Mouse (Mus musculus) gastrocnemius, postnatal 4 days (tissue): ENCODE data around the gene Mief1. TPM values are rescaled to one million over a fixed set of nuclear protein-coding genes. Genes with fewer than 3 reads are reported as not detected.
A peak's percentile ranks its signal among the peaks of the same experiment; 100 is the strongest.

Experiments
- DNase-seq, 2 experiments: peaks; one replicate each; pipeline ENCODE4 v3.0.0; 2021 to 2022; ENCODE audit warnings: low spot score in 2 of 2, mixed read lengths in 2 of 2
- total RNA-seq, 2 experiments: library from RNA; stranded (reverse); gene quantifications; 2 replicates each; pipeline ENCODE4 v1.2.3; 2021

The Mief1 gene
- total RNA-seq, 2 experiments from 2014 or later = 28.7 to 33.5 TPM

DNA sequence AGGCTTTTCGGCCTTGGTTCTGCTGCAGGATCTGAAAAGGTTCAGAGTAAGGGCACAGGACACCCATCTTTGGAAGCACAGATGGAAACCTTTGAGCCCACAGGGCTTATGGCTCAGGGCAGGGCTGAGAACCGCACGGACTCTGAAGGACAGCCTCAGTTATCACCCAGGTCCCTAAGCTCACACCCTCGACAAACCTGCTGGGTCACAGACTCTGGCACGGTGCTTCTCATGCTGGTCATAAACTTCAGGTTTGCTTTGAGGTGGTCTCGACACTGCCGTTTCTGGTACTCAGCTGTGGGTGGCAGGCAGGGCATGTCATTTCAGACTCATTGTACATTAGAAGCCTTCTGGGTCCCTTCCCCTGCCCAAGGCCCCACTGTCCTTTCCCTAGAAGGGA is 27.3 kb downstream of the Mief1 start:
- no peak for DNase-seq

DNA sequence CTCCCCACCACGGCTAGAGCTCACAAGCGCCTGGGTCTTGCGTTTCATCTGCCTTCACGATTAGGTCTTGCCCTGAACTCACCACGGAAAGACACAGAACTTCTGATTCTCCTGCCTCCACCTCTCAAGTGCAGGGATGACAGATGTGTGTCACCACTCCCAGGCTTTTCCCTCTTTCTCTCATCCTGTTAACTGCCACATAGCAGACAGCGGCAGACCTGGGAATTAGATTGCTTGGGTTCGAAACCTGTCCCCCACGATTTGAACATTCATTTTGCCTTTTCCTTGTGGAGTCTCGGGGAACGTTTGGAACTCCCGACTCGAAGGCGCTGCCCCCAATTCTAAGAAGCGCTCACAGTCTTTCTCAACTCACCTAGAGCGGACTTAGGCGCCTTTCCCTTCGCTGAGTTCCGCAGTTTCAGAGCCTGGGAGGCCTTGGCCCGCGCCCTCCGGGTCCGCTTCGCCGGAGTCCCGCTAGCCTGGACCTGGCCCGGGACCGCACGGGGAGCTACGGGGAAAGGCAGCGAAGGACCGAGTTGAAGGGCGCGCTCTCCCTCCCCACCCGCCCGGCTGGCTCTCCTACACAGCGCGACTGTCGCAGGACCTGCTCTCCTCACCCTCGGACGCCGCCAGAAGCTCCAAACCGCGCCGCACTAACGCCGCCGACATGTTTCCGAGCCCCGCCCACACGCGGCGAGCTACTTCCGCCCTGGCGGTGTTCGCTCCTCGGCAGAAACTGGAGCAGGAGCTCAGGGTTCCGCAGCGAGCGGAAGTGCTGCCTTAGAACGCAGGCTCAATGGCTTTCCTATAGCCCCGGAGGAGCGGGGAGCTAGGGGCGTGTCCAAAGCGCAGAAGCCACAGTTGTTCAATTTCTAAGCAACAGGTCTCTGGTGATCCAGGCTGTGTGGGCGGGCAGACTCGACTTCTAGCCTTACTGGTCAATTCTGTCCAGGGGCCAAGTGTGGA is 30.1 kb downstream of the Mief1 start, which contains the start of gene Rps19bp1:
Gene Rps19bp1 (minus strand): TSS at position 706 of the 966 bp plus-strand sequence.
- DNase-seq = peak; percentile 73 to 89

- peak; percentile 45 to 67 for DNase-seq
Observed at GRCm38 (mm10) chr15:80266281-80266680, 32.5 kb downstream of the Mief1 start.

DNA sequence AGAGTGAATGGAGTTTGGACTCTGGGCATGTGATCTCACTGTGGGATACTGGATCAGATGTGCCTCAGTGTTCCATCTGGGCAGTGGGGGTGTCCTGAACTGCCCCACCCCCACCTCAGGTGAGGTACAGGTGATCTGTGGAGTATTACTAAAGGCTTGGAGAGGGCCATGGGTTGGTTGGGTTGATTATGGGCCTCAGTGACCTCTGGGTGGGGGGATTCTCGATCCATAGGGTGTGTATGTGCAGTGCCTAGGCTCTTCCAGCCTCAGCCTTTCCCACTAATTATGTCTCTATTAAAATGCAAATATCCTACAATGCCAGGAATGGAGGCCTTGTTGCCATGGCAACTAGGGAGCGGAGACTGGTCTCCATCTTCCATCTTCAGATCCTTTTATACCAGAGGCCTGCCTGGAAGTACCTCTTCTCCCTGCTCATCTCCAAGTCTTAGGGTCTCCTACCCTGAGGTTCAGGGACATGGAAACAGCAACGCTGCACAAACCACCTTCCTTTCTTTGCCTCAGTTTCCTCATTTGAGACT is 38.1 kb downstream of the Mief1 start:
- DNase-seq = no peak

DNA sequence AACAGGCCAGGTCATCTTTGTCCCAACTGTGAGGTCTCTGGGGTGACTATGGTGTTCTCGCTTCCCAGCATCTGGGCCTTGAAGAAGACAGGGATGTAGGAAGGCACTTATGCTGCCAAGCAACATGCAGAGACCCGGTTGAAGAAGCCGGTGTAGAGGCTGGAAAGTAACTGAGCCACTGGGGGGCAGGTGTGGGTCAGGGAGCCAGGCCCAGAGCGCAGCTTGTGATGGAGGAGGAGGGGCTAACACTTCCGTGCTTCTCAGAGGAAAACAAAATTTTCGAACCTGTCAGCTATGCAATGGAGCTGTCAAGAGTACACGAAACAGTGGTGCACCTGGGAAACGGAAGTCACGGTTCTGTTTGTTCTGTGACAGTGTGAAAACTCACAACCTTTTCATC is 43.3 kb downstream of the Mief1 start:
- DNase-seq = no peak

DNA sequence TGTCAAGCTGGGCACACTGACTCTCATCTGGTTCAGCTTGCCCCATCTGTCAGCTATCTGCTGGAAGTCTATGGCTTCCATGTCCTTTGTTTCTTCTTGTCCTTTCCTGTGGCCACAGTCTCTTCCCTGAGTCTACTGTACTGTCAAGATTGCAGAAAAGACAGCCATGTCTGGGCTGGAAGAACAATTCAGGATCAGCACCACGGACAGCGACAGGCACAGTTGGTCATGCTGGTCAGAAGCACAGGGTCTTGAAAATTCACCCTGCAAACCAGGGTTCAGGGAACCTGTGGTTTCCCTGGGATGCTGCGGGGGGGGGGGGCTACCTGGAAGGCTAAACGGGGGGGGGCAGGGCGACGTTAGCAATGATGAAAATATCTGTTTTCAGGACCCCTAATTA is 43.8 kb downstream of the Mief1 start:
- peak in 1 of 2 experiments; percentile 76 for DNase-seq

DNA sequence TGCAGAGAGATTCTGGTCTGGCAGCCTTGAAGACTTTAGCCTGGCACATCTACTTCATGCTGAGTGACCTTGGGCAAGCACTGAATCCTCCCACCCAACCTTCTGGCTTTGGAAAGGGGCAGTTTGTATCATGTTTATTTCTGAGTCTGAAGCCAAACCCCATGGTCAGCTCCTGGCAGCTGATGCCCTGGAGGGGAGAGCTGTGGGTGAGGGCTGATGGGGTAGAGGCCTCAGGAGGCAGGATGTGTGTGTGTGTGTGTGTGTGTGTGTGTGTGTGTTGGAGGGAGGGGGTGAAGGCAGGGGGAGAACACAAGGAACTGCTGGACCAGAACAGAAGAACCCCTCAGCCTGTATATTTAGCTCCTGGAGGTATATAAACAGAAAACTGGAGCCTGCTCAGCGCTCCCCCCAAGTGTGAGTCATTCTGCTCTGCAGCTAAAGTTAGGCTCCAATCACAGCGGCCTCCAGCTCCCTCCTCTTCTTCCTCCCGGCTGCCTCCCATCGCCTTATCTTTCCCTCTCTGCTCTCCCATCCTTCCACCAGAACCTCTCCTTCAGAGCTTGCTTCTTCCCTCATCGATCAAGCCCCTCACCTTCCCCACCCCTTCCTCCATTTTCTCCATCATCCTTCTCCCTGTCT is 44.4 kb downstream of the Mief1 start:
- DNase-seq = no peak

DNA sequence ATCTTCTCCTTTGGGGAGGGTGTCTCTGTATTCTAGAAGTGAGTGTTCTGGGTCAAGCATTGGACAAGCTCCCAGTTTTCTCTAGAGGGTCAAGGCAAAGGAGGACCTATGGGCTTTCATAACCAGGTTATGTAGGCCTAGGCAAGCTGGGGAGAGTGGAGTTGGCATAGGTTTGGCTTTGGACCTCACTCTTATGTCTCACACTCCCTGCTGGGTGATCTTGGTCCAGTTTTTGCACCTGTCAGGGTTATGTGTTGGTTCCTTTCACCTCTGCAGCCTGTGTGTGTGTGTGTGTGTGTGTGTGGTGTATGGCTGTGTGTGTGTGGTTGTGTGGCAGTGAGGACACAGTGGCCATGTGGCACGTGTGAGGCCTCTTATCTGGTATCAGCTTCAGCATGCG is 45.2 kb downstream of the Mief1 start:
- DNase-seq = no peak

DNA sequence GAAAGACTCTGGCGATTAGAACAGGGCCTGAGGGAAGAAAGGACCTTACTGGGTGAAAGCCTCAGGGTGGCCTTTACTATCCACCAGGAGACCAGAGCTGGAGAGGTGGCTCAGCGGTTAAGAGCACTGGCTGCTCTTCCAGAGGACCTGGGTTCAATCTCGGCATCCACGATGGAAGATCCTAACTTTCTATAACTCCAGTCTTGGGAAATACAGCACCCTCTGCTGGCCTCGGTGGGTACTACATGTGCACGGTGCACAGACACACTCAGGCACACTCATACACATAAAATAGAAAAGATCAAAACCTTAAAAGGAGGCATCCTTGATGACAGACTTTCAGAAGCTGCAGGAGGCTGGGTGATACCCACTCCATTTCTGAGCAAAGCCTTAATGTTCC is 46.8 kb downstream of the Mief1 start:
- DNase-seq = no peak

GRCm38 (mm10) chr15:80286851-80287415 is 53.1 kb downstream of the Mief1 start, which contains the start of gene Cacna1i:
TSS of gene Cacna1i (plus strand) at chr15:80287238.
- no peak for DNase-seq

DNA sequence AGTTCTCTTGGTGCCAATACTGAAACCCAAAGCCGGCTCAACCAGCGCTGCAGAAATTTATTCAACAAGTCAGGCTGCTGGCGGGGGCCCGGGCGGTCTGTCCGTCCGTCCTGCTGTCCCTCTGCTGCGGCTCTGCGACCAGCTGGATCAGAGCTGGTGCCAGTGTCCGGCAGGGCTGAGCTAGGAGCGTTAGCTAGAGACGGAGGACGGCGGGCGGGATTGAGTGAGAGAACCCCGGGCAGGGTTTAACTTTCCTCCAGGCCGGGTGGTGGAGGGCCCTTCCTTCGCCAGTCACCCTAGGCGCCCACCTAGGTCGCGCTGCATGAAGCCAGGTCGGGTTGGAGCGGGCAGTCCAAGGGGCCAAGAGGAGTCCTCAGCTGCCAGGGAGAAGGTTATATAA is 54.2 kb downstream of the Mief1 start:
- DNase-seq = no peak

DNA sequence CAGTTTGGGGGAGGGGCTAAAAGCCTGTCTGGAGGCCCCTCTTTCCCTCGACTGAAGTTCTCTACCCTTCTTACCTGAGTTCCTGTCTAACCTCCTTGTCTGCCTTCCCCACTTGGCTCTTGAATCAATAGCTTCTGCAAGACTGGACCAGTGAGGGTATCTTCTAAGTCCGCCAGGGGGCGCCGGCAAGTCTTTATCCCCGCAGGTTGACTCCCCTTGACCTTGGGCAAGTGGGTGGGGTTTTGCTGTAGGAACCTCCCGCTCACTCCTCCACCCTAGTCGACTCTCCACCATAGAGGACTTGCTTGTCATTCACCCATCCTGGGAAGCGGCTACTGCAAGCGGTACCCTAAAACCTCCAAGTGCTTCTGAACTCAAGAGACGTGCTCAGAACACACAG is 55.6 kb downstream of the Mief1 start:
- peak; percentile 37 to 60 for DNase-seq

DNA sequence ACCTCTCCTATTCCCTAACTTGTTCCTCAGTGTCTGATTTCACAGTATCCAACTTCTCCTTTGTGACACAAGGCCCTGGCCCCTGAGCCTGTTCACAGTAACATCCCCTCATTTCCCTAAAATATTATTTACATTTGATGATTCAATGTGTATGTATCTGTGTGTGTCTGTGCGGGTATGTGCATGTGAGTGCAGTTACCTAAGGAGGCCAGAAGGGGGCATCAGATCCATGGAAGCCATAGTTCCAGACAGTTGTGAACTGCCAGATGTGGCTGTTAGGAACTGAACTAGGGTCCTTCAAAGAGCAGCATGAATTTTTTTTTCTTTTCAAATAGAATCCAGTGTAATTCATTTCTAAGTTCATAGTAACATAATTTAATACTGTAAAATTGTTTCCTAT is 63.3 kb downstream of the Mief1 start:
- DNase-seq = no peak

Other genes starting within 250 kb of the Mief1 start
- gene Pdgfb, start 219.0 kb upstream of the Mief1 start, total RNA-seq = 10 to 100 TPM; 51.5 to 52.8 TPM
- 1 to 10 TPM; 8.7 to 8.8 TPM for gene Syngr1, start 142.7 kb upstream of the Mief1 start, total RNA-seq
- 100 to 1,000 TPM; 475 to 533 TPM for gene Rpl3, start 142.2 kb upstream of the Mief1 start, total RNA-seq
- 10 to 100 TPM; 19.3 to 20.2 TPM for gene Tab1, start 100.9 kb upstream of the Mief1 start, total RNA-seq
- gene Mgat3, start 60.3 kb upstream of the Mief1 start, total RNA-seq = 1 to 10 TPM; 4.1 to 4.5 TPM
- gene AC140267.1, start 1.8 kb downstream of the Mief1 start, total RNA-seq = 10 to 100 TPM; 12.3 to 12.6 TPM
- gene Atf4, start 21.2 kb downstream of the Mief1 start, total RNA-seq = 100 to 1,000 TPM; 118 to 130 TPM
- gene Rps19bp1, start 30.3 kb downstream of the Mief1 start, total RNA-seq = 10 to 100 TPM; 23.8 to 26.4 TPM
- gene Cacna1i, start 53.2 kb downstream of the Mief1 start, total RNA-seq = under 1 TPM in 1 of 2 experiments, not detected in 1; 0.05 TPM